Mouse (Mus musculus) limb, embryonic 10.5 days (tissue): ENCODE data around the gene Adipoq. TPM values are rescaled to one million over a fixed set of nuclear protein-coding genes. Genes with fewer than 3 reads are reported as not detected.

Experiments used
- DNase-seq: peaks from one replicate; pipeline ENCODE4 v3.0.0-alpha.2; 2017; ENCODE audit warnings: low spot score
- H3K27ac ChIP-seq: fragments of 300-500 bp; sonication (generic); 2 replicates; pipeline ENCODE4 v1.5.1; 2016; ENCODE audit warnings: mild to moderate bottlenecking
- H3K27me3 ChIP-seq: fragments of 300-500 bp; sonication (generic); 2 replicates; pipeline ENCODE4 v1.6.1; 2016; ENCODE audit warnings: low read depth, mild to moderate bottlenecking; ENCODE audit not compliant: poor library complexity, severe bottlenecking
- H3K36me3 ChIP-seq: fragments of 300-500 bp; sonication (generic); 2 replicates; pipeline ENCODE4 v1.6.1; 2016; ENCODE audit warnings: mild to moderate bottlenecking, moderate library complexity
- H3K4me1 ChIP-seq: fragments of 300-500 bp; sonication (generic); 2 replicates; pipeline ENCODE4 v1.6.1; 2016
- H3K4me3 ChIP-seq: fragments of 300-500 bp; sonication (generic); 2 replicates; pipeline ENCODE4 v1.5.1; 2016; ENCODE audit warnings: mild to moderate bottlenecking, moderate library complexity
- H3K9me3 ChIP-seq: fragments of 300-500 bp; sonication (generic); replicated peaks from 2 replicates; pipeline ENCODE4 v1.6.1; 2016; ENCODE audit warnings: mild to moderate bottlenecking
- WGBS: fragments of 180-500 bp; shearing (Covaris S2); methylation state at CpG from one replicate; pipeline ENCODE4 v1.1.7; 2016; 5-methylcytosine and 5-hydroxymethylcytosine counted together
- polyA plus RNA-seq: library from polyadenylated mRNA; unstranded; fragments of >200 nt; fragmentation: Nextera tagmentation; extraction: Ambion mirVana; gene quantifications from 2 replicates; pipeline ENCODE4 v1.2.1, GENCODE M21; 2016

The Adipoq gene
- polyA plus RNA-seq, 1 experiment from 2014 or later, result not detected

DNA sequence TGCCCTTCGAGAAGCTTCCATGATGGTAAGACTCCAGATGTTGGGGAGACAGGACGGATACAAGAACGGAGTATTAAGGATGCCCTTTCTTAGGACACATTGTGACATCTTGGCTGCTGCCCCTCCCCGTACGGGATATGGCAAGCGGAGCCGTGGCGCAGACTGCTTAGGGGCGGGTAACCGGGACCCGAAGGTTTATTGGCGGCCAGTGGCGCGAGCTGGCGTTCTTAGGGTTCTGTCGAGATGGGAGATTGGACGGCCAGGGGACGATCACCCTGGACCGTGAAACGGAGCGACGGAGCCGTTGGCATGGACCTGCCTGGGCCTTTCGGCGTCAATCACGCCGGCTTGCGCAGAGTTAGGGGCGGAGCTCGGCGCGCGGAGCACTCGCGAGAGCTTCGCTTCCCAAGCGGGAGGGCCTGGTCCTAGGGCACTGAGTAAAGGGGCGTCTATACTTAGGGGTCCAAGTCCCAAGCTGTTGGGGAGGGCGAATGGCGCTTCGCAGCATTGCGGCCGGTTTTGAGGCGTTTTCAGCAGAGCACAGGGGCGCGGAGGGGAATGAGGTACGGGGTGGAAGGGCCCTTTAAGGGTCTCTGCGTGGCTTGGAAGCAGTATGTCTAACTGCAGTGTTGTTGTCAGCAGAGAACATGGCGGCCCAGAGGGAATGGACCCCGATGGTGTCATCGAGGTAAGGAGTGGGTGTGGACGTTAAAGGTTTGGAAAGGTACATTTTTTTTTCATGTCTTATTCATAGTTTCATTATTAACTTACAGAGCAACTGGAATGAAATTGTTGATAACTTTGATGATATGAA, 38.2 kb upstream of the Adipoq start:
- peak; percentile 81 for DNase-seq
- peaks cover 14% of the 10 kb centered on the region for H3K4me1 ChIP-seq
- H3K27ac ChIP-seq, result peak overlapping the region; percentile 99
- WGBS, result under 1% methylated on average over 52 of the region's 52 CpGs
- H3K27me3 ChIP-seq, result no peaks in the 10 kb centered on the region
- peaks cover 51% of the 10 kb centered on the region for H3K36me3 ChIP-seq
- no peaks in the 10 kb centered on the region for H3K9me3 ChIP-seq
- H3K4me3 ChIP-seq, result peak overlapping the region; percentile 96

DNA sequence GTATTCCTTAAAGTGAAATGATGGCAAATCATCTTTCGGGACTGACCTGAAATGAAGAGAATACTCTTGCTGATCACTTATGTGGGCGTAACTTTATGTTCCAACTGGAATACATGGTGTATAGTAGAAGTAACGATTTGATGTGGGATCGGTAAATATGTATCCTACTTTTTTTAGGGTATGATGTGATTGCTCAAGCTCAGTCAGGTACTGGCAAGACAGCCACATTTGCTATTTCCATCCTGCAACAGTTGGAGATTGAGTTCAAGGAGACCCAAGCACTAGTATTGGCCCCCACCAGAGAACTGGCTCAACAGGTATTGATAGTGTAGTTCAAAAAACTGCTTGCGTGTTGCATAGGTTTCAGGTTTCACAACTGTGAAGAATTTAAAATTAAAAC, 37.4 kb upstream of the Adipoq start:
- H3K4me1 ChIP-seq, result peaks cover 14% of the 10 kb centered on the region
- H3K9me3 ChIP-seq, result no peaks in the 10 kb centered on the region
- no peaks in the 10 kb centered on the region for H3K27me3 ChIP-seq
- 7% methylated on average over 5 of the region's 5 CpGs for WGBS
- peak overlapping the region; percentile 99 for H3K27ac ChIP-seq
- peaks cover 55% of the 10 kb centered on the region for H3K36me3 ChIP-seq
- H3K4me3 ChIP-seq, result peak overlapping the region; percentile 96
- DNase-seq, result no peak

DNA sequence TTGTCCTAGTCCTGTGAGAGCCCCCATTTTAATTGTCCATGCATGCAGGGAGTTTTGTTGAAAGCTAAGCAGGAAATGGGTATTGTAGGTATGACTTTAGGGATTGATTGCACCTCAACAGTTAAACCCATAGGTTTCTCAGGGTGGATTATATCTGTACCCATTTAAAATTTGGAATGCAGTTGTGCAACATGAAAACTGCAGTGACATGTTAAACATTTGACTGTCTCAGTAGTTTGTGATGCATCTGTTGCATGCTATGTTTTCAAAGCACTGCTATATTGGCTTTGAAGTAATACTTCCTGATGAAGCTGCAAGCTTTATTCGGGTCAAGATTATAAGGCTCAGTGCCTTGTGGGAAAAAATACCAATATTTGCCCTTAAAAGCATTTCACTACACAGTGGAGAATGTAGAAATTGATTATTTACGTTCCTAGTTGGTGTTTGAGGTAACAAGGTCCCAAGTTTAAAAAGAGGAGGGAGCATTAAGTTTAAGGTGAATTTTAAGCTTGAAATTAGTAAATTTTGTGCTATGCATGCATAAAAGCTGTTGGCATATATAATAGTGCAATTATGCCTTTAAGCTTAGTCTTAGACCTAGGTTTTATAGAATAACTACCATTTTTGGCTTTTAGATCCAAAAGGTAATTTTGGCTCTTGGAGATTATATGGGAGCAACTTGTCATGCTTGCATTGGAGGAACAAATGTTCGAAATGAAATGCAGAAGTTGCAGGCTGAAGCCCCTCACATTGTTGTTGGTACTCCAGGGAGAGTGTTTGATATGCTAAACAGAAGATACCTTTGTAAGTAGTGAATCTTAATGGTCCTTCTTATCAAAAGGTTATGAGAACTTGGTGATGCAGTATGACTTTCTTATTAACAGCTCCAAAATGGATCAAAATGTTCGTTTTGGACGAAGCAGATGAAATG, 36.7 kb upstream of the Adipoq start:
- peak overlapping the region; percentile 99; the same call in 1 of the 2 replicates for H3K27ac ChIP-seq
- H3K36me3 ChIP-seq, result peaks cover 62% of the 10 kb centered on the region

DNA sequence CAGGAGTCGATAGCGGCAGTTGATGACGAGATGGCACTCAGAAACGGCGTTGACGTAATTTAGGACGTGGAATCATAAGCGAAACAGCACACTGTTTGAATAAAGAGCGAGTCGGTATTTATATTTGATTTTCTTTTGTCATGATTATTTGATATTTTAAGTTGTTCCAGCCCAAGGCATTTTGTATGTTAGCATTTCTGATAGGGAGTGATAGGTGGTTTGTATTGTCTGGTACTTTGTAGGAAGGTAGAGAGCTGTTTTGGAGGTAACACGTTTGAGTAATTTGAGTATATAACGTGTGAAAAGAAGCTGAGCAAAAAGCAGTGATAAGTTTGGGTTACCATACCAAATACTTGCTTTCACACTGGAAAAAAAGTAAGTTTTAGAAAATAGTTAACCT, 34.0 kb upstream of the Adipoq start:
- 88% methylated on average over 12 of the region's 12 CpGs for WGBS
- Histone ChIP-seq H3K27me3 (no peaks in the 10 kb centered on the region), H3K4me3 (no peak overlapping the region), H3K4me1 (peaks cover 14% of the 10 kb centered on the region), H3K36me3 (peaks cover 89% of the 10 kb centered on the region), H3K27ac (no peak overlapping the region), H3K9me3 (no peaks in the 10 kb centered on the region)
- DNase-seq, result no peak

More for the DNA sequence above, 36.7 kb upstream of the Adipoq start:
- no peaks in the 10 kb centered on the region for H3K27me3 ChIP-seq
- no peak for DNase-seq
- WGBS, result 68% methylated on average over 5 of the region's 5 CpGs
- no peaks in the 10 kb centered on the region for H3K9me3 ChIP-seq
- H3K4me3 ChIP-seq, result peak overlapping the region; percentile 96
- H3K4me1 ChIP-seq, result peaks cover 14% of the 10 kb centered on the region

DNA sequence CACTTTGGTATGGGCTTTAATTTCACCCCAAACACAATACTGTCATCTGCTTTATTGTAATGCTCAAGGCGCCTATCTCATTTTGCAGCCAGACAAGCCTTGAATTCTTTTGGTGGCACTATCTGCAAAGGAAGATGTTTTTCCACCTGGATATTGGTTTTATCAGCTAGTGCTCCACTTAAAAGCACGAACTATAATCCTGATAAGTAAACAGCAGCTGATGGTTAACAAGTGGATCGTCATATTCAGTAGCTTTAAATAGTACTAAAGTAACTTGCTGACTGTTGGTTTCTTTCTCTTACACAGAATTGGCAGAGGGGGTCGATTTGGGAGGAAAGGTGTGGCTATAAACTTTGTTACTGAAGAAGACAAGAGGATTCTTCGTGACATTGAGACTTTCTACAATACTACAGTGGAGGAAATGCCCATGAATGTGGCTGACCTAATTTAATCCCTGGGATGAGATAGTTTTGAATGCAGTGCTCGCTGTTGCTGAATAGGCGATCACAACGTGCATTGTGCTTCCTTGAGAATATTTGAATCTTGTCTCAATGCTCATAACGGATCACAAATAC, 33.4 kb upstream of the Adipoq start:
- no peak for DNase-seq
- Histone ChIP-seq H3K9me3 (no peaks in the 10 kb centered on the region), H3K4me1 (peaks cover 14% of the 10 kb centered on the region), H3K36me3 (peaks cover 95% of the 10 kb centered on the region), H3K27ac (no peak overlapping the region), H3K4me3 (no peak overlapping the region), H3K27me3 (no peaks in the 10 kb centered on the region)
- WGBS, result 67% methylated on average over 9 of the region's 9 CpGs

DNA sequence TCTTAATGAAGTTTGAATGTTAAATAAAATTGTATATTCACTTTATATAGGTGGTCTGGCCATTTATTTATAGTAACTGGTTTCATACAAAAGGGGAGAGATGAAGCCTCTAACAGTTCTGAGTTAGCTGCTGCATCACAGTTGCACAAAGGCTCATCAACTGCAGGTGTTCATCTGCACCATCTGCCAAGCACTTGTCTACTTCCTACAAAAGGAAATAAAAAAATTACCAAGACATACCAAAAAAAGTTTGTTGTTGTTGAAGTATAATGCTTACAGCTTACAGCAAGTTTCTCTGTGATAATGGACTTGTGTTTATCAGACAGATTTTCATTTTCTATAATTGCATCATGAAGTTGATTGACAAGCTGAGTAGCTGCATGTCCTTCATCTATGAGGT, 32.4 kb upstream of the Adipoq start:
- Histone ChIP-seq H3K27ac (no peak overlapping the region), H3K9me3 (no peaks in the 10 kb centered on the region), H3K4me3 (no peak overlapping the region), H3K36me3 (peaks cover 94% of the 10 kb centered on the region), H3K27me3 (no peaks in the 10 kb centered on the region), H3K4me1 (peaks cover 14% of the 10 kb centered on the region)
- no peak for DNase-seq

DNA sequence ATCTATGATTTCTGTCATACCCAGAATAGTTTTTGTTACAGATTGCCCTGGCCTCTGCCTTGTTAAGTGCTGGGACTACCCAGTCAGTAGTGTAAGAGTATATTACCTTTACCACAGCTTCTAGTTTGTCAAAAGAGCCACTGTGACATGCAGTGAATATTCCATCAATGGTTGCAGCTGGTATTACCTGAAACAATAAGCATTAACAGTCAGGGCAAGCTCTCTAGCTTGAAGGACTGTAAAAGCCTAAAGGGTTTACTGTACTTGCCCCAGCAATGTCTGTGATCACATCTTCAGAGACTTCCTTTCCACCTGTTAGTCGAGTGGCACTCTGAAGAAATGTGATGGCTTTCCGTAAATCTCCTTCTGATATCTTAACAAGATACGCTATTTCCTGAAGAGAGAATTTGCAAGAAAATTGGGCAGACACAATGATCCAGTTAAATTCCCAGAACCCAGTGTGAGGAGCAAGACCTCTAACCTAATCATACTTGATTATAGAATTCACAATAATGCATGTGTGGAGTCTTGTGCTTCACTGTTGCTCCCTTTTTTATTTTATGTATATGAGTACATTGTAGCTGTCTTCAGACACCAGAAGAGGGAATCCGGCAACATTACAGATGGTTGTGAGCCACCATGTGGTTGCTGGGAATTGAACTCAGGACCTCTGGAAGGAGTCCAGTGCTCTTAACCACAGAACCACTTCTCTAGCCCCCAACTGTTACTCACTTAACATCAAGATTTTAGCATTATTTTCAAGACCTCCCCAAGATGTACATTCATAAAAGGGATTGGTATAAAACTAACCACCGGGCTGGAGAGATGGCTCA, 31.8 kb upstream of the Adipoq start:
- H3K9me3 ChIP-seq, result no peaks in the 10 kb centered on the region
- H3K4me3 ChIP-seq, result no peak overlapping the region
- no peak overlapping the region for H3K27ac ChIP-seq
- peaks cover 7% of the 10 kb centered on the region for H3K4me1 ChIP-seq
- H3K27me3 ChIP-seq, result no peaks in the 10 kb centered on the region
- 74% methylated on average over 5 of the region's 5 CpGs for WGBS
- no peak for DNase-seq
- peaks cover 94% of the 10 kb centered on the region for H3K36me3 ChIP-seq

DNA sequence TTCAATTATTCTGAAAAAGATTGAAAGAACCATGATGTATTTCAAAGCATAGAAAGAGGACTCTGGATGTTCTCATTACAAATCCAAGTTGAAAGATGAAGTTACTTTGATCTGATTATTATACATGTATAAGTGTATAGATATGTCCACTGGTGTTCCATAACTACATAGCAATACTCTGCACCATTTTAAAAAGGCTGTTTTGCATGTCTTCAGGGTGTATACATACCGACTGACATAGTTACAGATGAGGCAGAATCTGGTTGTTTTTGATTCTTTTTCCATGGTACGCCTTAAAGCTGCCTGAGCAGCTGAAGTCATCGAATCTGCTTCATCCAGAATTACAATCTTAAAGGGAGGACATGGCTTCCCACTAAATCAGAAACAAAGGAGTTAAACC, 30.9 kb upstream of the Adipoq start:
- Histone ChIP-seq H3K27me3 (no peaks in the 10 kb centered on the region), H3K4me1 (no peaks in the 10 kb centered on the region), H3K4me3 (no peak overlapping the region), H3K27ac (no peak overlapping the region), H3K36me3 (peaks cover 94% of the 10 kb centered on the region), H3K9me3 (no peaks in the 10 kb centered on the region)
- DNase-seq, result no peak
- 87% methylated on average over 3 of the region's 3 CpGs for WGBS

DNA sequence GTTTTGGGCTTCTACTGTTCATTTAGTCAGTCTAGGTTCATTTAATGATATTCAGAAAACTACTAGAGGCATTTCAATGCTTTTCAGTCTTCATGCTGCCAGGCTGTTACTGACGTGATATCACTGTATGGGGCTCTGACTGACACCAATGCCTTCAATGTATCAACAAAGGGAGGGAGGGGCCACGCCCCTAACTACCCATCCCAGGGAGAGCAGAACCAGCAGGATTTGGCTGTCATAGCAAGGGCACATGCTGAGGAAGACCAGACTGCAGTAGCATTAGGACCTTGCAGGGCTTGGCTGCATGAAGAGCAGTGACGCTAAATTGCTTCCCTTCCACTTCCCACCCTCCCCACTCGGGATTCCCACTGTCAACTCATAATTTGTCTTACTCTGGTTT, 29.2 kb upstream of the Adipoq start:
- Histone ChIP-seq H3K36me3 (peaks cover 94% of the 10 kb centered on the region), H3K27me3 (no peaks in the 10 kb centered on the region), H3K4me1 (no peaks in the 10 kb centered on the region), H3K9me3 (no peaks in the 10 kb centered on the region), H3K27ac (no peak overlapping the region), H3K4me3 (no peak overlapping the region)
- no peak for DNase-seq
- 69% methylated on average over 4 of the region's 4 CpGs for WGBS

DNA sequence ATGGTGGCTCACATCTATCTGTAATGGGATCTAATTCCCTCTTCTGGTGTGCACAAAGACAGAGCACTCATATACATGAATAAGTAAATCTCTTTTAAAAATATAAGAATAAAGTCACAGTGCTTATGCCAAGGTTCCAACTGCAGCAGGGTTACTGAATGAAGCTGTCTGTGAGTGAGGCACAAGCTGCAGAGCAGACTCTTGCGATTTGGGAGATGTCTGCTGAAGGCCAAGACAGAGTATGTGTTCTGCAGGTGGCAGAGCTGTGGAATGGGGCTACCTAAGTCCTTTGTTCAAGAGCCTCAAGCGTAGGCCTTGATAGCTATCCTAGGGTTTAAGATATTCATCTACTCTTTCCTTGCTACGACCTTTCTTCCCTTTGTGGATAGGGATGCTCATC, 23.9 kb upstream of the Adipoq start:
- no peak for DNase-seq
- Histone ChIP-seq H3K36me3 (peaks cover 75% of the 10 kb centered on the region), H3K4me1 (peaks cover 6% of the 10 kb centered on the region), H3K4me3 (no peak overlapping the region), H3K27me3 (no peaks in the 10 kb centered on the region), H3K27ac (no peak overlapping the region), H3K9me3 (no peaks in the 10 kb centered on the region)
- 94% methylated on average over 3 of the region's 3 CpGs for WGBS

DNA sequence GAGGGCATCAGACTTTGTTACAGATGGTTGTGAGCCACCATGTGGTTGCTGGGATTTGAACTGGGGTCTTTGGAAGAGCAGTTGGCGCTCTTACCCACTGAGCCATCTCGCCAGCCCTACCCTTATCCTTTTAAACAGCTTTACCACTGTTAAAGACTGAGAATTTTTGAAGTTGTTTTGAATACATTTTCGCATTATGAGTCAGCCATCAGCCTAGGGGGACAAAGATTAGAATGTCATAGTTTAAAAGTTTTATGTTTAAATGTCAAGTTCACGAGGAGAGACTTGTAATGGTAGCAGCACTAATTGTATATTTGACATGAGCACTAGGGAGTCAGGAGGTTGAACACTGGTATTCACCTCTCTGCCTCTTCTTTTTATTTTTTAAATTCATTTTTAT, 23.2 kb upstream of the Adipoq start:
- DNase-seq, result no peak
- H3K27ac ChIP-seq, result no peak overlapping the region
- H3K9me3 ChIP-seq, result no peaks in the 10 kb centered on the region
- 94% methylated on average over 4 of the region's 4 CpGs for WGBS
- H3K4me1 ChIP-seq, result peaks cover 6% of the 10 kb centered on the region
- no peak overlapping the region for H3K4me3 ChIP-seq
- H3K36me3 ChIP-seq, result peaks cover 68% of the 10 kb centered on the region
- H3K27me3 ChIP-seq, result no peaks in the 10 kb centered on the region

DNA sequence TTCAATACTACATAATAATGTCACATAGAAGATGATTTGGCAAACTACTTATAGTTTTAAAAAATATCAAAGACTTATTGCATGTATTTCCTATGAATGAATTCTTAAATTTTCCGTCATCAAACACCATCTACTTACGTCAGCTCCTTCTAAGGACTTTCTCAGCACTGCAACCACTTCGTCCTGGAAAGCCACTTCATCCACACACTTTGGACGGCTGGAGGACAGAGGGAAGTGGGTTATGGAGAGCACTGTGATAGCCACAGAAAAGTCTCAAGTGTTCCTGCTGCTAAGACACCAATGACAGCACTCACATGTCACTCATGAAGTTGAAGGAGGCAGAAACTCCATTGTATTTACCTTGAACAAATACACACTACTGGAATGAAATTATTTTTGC, 21.9 kb upstream of the Adipoq start:
- Histone ChIP-seq H3K4me3 (no peak overlapping the region), H3K27ac (no peak overlapping the region), H3K27me3 (no peaks in the 10 kb centered on the region), H3K36me3 (peaks cover 57% of the 10 kb centered on the region), H3K9me3 (no peaks in the 10 kb centered on the region), H3K4me1 (peaks cover 16% of the 10 kb centered on the region)
- WGBS, result 94% methylated on average over 4 of the region's 4 CpGs
- DNase-seq, result no peak
